Mouse (Mus musculus) embryonic fibroblast, embryonic 13.5 days (primary cell): ENCODE results near the gene Grasp.

Source experiments
- CTCF ChIP-seq: IDR thresholded peaks from 2 replicates; pipeline ENCODE4 v1.5.1; 2011; ENCODE audit warnings: mild to moderate bottlenecking, control low read depth, low read length, moderate library complexity, borderline replicate concordance; ENCODE audit not compliant: insufficient read depth
- POLR2A ChIP-seq: IDR thresholded peaks from 2 replicates; pipeline ENCODE4 v1.6.1; 2011; ENCODE audit warnings: low read depth, mild to moderate bottlenecking, control low read depth, low read length, moderate library complexity

DNA sequence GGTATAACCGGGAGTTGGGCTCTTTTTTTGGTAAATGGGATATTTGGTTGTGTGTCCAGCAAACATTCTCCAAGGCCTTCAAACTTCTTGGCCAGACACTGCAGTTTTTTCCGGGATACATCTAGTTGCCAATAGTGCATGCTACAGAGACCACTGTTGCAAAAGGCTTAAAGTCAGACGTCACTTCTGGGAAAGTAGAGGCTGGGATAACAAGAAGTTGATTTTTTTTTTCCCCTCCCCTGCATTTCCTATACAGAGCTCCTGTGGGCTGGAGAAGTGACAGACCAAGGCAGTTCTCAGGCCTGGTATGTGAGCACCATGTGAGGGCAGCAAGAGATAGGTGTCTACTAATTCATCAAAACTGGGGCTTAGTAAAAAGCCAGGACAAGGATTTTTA, 47.7 kb upstream of the Grasp start:
- TF ChIP-seq CTCF (no peak), POLR2A (no peak)
